Mouse (Mus musculus) bone marrow macrophage, adult 2 months (primary cell): Measurements from ENCODE around the gene Acp1.

Experiments
- CTCF ChIP-seq: IDR thresholded peaks from 2 replicates; pipeline ENCODE4 v1.5.1; 2012; ENCODE audit warnings: low read depth, mild to moderate bottlenecking, low read length, moderate library complexity
- POLR2A ChIP-seq: IDR thresholded peaks from 2 replicates; pipeline ENCODE4 v1.6.1; 2012; ENCODE audit warnings: mild to moderate bottlenecking, low read depth, low read length, borderline replicate concordance

DNA sequence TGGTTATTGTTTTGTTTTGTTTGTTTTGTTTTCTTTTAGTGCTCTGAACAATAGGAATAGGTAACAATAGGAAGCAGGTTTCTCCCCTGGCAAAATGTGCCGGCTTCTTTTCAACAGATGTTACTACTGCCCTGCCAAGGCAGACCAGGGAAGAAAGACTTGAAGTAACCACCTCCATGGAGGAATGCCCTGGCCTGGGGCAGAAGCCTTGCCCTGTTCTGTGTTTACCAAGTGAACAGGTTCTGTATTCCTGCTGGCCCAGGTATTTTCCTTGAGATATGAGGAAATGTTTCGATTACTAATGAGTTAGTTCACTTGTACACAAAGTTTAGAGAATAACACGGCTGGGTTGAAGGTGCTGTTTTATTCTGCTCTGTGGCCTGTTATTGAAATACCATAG lies 1.5 kb upstream of the Acp1 start:
- TF ChIP-seq CTCF: no peak
- TF ChIP-seq POLR2A: no peak
